Mouse (Mus musculus) thymus, postnatal 25 days (tissue): ENCODE measurements at regions not wholly inside any gene's neighbourhood (a gene's known extent, or its start where the extent isn't known, plus 50 kb on each side); places are given as distances from the start of the nearest gene placed in this dataset.

ENCODE experiments used
- DNase-seq: peaks from one replicate; pipeline ENCODE4 v3.0.0; 2022

GRCm38 (mm10) chr14:64595523-64595889, 491.4 kb downstream of the Prss52 start:
- DNase-seq = no peak

GRCm38 (mm10) chr14:64595891-64596290, 491.8 kb downstream of the Prss52 start:
- no peak for DNase-seq

DNA sequence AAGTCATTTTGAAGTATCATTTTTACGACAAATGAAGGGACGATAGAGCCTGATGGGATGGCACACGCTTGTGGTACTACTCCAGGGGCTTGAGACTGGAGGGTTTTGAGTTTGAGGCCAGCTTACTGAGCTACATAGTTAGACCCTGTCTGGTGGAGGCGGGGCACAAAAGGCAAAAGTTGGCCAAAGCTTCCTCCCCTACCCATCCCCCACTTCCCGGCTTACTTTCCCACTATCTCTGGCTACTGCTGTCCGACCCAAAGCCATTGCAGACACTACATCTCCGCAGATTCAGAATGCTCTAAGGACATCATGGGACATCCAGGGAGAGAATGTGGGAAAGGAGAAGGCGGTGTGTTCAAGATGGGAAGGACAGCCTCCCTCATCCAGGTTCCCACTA, 493.1 kb downstream of the Prss52 start:
- no peak for DNase-seq
